Mouse (Mus musculus) adrenal gland, adult 2 months (tissue): ENCODE results near the gene Ccdc93. TPM values are rescaled to one million over a fixed set of nuclear protein-coding genes. Genes with fewer than 3 reads are reported as not detected.
A peak's percentile ranks its signal among the peaks of the same experiment; 100 is the strongest.

Experiments
- DNase-seq: peaks from one replicate; pipeline ENCODE4 v3.0.0; 2021
- polyA plus RNA-seq: library from polyadenylated mRNA; depleted of rRNA; stranded (reverse); fragments of >200 nt; gene quantifications from 2 replicates; pipeline ENCODE4 v1.2.3, GENCODE M21; 2012; rRNA removed
- total RNA-seq, 2 experiments: library from RNA; stranded (reverse); gene quantifications; 2 replicates each; pipeline ENCODE4 v1.2.3; 2021

Ccdc93 gene
- total and polyA plus RNA-seq, 3 experiments: 4.6 to 22.2 (median 21.7) TPM

DNA sequence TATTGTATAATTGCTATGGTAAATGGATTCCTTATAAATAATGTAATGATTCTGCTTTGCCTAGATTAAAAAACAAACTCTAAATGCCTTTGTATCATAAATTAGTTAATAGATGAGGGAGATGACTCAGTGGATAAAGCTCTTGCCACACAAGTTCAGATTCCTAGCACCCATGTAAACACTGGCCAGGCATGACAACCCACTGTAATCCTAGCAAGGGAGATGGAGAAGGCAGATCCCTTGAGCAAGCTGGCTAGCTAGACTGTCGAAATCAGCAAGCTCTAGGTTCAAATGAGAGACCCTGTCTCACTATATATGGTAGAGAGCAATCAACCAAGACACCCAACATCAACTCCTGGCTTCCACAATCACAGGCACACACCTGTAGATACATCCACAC lies 87.8 kb downstream of the Ccdc93 start:
- no peak for DNase-seq

DNA sequence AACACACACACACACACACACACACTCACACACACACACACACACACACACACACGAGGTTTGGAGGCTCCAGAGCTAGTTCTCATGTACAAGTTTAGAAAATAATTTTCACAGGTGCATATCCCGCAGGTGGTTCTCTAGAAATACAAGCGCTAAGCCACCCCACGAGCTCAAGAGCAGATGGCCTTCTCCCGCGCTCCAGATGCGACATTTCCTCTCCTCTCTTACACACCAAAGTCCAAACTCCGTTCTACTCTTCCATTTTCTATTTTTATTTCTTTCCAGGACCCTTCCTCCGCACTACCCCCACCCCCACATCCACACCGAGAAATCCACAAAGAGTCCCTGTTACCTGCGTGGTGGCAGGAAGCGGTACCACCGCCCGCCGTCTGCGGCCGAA lies 96.2 kb downstream of the Ccdc93 start:
- no peak for DNase-seq

- no peak for DNase-seq
Observed at GRCm38 (mm10) chr1:121527600-121528398, 97.0 kb downstream of the Ccdc93 start.

GRCm38 (mm10) chr1:121528399-121528720 lies 97.5 kb downstream of the Ccdc93 start, which contains the start of gene Htr5b:
Htr5b (minus strand) TSS chr1:121528465.
- peak; percentile 7 for DNase-seq

- no peak for DNase-seq
Observed at GRCm38 (mm10) chr1:121529286-121529685, 98.4 kb downstream of the Ccdc93 start.

- DNase-seq: no peak
Observed at GRCm38 (mm10) chr1:121531439-121531838, 100.6 kb downstream of the Ccdc93 start.

GRCm38 (mm10) chr1:121540361-121540760 lies 109.5 kb downstream of the Ccdc93 start:
- DNase-seq: no peak

- DNase-seq: no peak
Observed at GRCm38 (mm10) chr1:121546844-121547243, 116.0 kb downstream of the Ccdc93 start.

DNA sequence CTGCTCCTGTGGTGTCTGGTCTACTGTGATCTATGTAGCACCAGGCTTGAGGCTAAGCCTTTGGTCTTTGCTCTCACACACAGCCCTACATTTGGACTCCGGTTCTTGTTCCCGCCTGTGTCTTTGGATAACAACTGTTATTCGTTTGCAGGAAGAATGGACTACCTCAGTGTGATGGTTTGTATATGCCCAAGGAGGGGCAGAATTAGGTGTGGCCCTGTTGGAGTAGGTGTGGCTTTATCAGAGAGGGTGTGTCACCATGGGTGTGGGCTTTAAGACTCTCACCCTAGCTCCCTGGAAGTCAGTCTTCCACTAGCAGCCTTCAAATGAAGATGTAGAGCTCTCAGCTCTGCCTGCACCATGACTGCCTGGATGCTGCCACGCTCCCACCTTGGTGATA lies 117.8 kb downstream of the Ccdc93 start:
- DNase-seq: no peak

- DNase-seq: no peak
Observed at GRCm38 (mm10) chr1:121549456-121549855, 118.6 kb downstream of the Ccdc93 start.

- DNase-seq: no peak
Observed at GRCm38 (mm10) chr1:121550801-121551456, 120.1 kb downstream of the Ccdc93 start.

DNA sequence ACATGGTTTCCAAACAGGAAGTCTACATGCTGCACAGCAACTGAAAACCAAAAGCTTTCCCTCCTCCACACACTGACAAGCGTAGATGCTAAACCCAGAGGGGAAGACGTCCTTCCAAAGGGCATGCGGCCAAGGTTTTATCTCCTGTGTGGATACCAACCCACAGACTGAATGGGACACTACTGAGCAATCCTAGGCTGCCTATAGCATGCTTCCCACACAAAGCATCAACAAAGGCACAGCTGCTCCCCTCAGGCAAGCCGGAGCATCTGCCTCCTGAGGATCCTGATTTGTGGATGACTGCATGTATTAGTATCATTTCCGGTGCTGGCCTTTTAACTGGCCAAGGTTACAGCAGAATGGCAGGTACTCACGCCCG lies 120.6 kb downstream of the Ccdc93 start:
- no peak for DNase-seq

Other genes with a start within 250 kb of the Ccdc93 start
- 10 to 100 TPM; 41.5 to 59.7 TPM for gene Insig2, start 98.5 kb upstream of the Ccdc93 start, total RNA-seq
- gene Insig2, start 98.5 kb upstream of the Ccdc93 start, polyA plus RNA-seq: 6.9 and 7.2 TPM in 2 replicates
- gene Htr5b, start 97.4 kb downstream of the Ccdc93 start, total RNA-seq: not detected
- gene Htr5b, start 97.4 kb downstream of the Ccdc93 start, polyA plus RNA-seq: not detected in 2 replicates
- 10 to 100 TPM; 44.0 to 45.5 TPM for gene Ddx18, start 136.9 kb downstream of the Ccdc93 start, total RNA-seq
- 12.1 and 21.5 TPM in 2 replicates for gene Ddx18, start 136.9 kb downstream of the Ccdc93 start, polyA plus RNA-seq